Mouse (Mus musculus): ENCODE results near the gene Ryr2.
"Not testable (repeated sequence)": the region's sequence is repeated elsewhere in the genome, so short reads cannot be mapped to it uniquely, and the experiment has no call there.

Ryr2 gene

GRCm38 (mm10) chr13:11934297-11935060 lies 172.3 kb downstream of the Ryr2 start:
- not testable (repeated sequence) for DNase-seq (ENCODE audit: low spot score)

GRCm38 (mm10) chr13:11933334-11933733 lies 173.4 kb downstream of the Ryr2 start:
- no peak for DNase-seq (ENCODE audit: low spot score)

DNA sequence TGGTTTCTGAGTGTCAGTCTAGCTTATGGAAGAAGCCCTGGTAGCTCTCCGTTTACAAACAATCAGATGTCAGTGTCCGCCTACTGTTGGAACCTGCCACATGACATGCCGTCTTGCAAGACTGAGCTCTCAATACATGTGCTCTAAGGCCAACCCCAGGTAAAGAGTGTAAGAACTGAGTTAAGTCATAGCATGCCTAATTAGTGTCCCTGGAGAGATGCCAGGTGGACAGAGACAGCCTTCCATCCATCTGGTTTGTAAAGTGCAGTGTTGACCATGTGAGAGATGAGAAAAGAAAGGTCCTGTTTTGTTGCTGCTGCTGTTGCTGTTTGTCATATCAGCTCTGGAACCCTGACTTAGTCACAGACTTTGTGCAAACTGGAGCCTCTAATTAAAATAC lies 178.0 kb downstream of the Ryr2 start:
- no peak for DNase-seq (ENCODE audit: low spot score)

GRCm38 (mm10) chr13:11927727-11928126 lies 179.0 kb downstream of the Ryr2 start:
- DNase-seq (ENCODE audit: low spot score) = peak; percentile 49

DNA sequence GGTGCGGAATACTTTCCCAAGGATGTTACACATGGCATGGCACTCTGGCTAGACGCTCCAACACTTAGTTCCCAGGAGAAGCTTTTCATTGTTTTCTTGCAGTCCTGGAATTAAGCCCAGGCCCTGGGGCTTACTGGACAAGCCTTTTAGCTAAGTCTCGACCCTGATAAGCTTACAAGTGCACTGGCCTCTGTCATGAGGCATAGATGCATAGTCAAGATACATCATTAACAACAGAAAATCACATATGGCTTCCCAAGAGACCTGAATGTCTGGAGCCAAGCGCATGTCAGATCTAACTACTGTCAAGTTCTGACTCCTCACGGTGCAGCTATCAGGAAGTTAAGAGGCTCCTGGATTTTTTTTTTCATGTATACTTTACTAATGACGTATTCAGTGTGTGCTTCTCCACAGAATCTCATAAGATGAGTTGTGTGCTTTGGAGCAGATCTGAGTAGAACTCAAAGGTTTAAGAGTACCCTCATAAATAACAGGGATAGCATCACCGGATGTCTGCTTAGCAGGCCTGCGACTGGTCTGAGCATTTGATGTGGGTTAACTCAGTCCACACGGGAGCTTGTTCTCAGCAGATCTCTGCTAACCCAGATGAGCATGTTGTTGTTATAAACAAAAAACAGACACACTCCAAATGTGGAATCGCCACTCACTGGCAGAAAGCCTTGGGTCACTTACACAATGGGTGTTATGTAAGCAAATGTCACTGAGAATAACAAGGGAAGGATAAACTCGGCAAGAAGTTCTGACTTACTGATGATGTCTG lies 179.8 kb downstream of the Ryr2 start:
- peak; percentile 91 for DNase-seq (ENCODE audit: low spot score)

GRCm38 (mm10) chr13:11926215-11926614 lies 180.5 kb downstream of the Ryr2 start:
- DNase-seq (ENCODE audit: low spot score) = peak; percentile 75

DNA sequence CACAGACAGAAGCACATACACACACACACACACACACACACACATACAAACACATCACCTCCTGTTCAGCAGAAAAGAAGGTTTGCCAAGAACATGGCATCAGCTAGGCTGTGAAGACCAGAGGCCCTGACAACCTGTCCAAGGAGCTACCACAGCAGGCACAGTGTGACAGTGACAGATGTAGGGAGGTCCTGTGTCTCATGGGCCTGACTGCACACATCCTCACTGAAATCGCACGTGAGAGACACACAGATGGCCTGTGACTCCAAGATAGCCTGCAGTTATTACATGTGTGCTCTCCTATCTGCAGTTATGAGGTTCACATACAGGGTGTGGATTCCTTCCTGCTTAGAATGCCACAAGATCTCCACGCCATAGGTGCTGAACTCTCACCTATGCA lies 182.0 kb downstream of the Ryr2 start:
- DNase-seq (ENCODE audit: low spot score) = peak; percentile 17

GRCm38 (mm10) chr13:11920495-11920894 lies 186.2 kb downstream of the Ryr2 start:
- no peak for DNase-seq (ENCODE audit: low spot score)

GRCm38 (mm10) chr13:11919448-11919847 lies 187.3 kb downstream of the Ryr2 start:
- DNase-seq (ENCODE audit: low spot score) = no peak

DNA sequence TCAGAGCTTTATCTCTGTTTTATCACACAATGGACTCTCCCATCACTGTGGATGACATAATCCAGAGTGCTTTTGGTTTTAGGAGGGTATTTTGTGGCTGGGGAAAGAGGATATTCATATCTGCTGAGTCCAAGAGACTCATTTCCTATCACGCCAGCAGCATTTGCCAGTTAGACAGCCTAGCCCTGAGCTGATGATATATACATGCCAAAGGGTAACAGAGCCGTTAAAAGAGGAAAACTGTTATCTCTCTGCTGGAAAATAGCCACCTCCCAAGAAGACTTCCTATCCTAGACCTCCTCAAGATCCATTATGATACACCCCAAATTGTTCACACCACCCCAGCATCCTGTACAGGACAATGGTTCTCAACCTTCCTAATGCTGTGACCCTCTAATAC lies 191.1 kb downstream of the Ryr2 start:
- DNase-seq (ENCODE audit: low spot score) = no peak

GRCm38 (mm10) chr13:11914682-11915081 lies 192.1 kb downstream of the Ryr2 start:
- DNase-seq (ENCODE audit: low spot score) = no peak

DNA sequence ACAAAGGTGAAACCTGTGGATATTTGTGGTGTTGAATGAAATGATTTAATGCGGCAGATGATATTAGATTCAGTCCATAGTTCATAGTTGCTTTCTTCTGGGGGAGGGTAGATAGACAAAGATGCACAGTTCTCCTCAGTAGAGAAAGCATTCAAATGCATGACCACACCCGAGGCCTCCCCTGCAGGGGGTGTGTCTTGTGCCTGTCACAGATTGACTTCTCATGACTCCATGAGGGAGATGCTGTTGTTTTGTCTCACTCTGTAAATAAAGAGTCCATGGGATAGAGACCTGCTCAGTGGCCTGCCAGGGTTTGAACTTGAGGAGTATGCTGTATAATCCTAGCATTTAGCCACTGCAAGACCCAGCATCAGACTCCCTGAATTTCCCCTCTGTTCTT lies 194.5 kb downstream of the Ryr2 start:
- DNase-seq (ENCODE audit: low spot score) = no peak

DNA sequence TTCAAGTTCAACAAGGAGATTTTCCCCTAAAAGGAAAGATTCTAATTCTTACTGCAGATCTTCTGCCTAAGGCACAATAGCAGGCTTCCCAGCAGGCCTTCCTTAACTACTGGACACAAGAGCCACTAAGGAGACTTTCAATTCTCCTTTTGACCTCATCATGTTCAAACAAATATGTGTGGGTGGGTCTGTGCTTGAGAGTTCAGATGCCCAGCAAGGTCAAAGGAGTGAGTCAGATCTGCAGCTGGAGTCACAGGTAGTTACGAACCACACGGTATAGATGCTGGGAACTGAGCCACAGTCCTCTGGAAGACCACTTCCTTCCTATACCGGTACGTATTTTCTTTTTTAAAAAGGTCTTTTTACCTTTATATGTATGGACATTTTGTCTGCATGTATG lies 198.6 kb downstream of the Ryr2 start:
- no peak for DNase-seq (ENCODE audit: low spot score)

DNA sequence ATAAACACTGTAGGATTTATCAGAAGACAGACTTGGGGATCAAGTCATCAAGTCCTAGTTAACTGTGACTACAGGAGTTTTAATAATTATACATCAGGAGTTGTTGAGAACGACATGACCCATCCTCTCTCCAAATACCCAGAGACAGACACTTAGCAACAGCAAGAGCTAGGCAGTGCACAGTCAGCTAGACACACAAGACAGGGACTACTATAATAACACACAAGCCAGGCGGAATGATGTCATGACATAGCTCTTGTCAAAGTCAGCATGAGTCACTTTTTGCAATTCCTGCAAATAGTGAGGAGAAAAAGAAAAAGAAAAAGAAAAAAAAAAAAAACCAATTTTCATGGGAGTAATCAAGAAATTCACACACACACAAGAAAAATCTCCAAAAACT lies 201.6 kb downstream of the Ryr2 start:
- peak; percentile 37 for DNase-seq (ENCODE audit: low spot score)

DNA sequence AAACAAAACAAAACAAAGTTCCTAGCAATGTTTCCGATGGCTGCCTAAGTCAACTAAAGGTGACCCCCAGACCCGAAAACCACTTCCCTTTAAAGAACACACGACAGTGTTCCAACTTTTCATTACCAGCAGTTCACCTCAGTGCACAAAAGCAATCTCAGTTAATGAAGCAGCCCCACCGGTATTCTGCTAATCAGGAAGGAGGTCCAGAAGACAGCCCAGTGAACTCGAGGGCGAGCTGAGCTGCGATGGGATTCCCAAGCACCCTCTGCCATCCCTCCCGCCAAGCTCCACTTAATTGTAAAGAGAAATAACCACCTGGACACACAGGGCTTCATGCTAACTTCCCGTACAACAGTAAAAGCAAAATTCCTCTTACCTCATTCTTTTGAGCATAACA lies 203.5 kb downstream of the Ryr2 start:
- DNase-seq (ENCODE audit: low spot score) = no peak

GRCm38 (mm10) chr13:11902856-11903255 lies 203.9 kb downstream of the Ryr2 start:
- DNase-seq (ENCODE audit: low spot score) = no peak

DNA sequence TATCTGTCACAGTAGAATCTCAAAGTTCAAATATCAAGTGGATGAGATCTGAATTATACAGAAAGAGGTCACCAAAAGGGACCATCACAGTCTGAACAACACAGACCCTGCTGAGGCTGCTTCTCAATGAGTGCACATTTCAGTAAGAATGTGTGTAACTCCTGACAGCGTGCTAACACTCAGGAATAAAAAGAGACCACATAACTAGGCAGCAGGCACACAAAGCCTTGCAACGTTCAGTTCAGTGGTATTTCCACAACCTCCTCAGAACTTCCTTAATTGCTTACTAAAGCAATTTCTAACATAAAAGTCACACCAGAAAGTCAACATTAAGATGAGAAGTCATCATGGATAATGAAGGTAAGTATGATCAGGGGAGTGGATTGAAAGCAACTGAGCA lies 206.1 kb downstream of the Ryr2 start:
- DNase-seq (ENCODE audit: low spot score) = no peak

- peak; percentile 22 for DNase-seq (ENCODE audit: low spot score)
Measured at GRCm38 (mm10) chr13:11895631-11896030, 211.1 kb downstream of the Ryr2 start.

DNA sequence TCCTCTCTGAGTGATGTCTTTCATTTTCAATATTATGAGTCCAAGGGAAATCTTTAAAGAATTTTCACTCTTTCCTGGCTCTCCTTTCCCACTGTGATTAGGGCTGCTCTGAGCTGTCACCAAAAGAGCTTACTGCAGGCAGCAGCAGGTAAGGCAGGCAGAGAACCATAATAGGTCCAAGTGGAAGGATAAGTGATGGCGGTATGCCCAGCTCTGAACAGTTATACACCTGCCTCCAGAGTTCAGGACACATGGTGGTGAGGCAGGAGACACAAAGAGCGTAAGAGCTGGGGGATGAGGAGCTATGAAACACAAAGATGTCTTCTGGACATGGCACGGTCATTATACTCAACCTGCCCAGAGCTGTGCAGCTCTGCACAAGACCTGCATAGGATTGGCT lies 215.0 kb downstream of the Ryr2 start:
- no peak for DNase-seq (ENCODE audit: low spot score)

DNA sequence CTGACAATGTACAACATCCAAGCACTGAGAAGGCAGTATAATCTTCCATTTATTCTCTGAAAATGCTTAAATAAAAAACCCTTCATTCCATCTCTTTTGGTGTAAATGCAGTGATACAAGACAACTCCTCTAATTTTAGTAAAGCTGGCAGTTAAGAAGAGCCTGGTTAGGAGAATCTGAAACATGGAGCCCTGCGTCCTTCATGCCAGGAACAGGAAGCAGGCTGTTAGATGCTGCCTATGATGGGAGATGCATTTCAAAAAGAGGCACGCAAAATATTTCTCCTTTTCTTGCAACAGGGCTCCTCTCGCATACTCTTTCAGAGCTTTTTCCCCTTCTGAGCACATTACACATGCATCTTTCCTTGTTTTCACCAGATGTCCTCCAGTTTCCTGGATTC lies 215.6 kb downstream of the Ryr2 start:
- no peak for DNase-seq (ENCODE audit: low spot score)

GRCm38 (mm10) chr13:11884175-11884574 lies 222.6 kb downstream of the Ryr2 start:
- DNase-seq (ENCODE audit: low spot score) = no peak

DNA sequence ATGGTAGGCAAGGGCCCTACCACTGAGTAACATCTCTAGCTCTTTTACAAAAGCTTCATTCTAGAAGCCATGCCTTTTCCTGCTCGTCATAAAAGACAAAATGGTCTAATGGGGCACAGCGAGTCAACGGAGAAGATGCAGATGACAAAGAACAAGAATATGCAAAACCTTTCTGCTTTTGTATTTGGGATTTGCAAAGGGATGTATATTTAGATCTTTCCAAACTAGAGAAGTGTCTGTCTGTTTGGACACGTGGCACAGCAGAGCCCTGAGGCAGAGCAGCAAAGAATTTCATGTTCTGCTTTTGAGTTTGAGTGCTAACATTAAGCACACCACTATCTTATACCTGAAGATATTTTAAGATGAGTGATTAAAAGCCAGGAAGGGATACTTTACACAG lies 224.4 kb downstream of the Ryr2 start:
- DNase-seq (ENCODE audit: low spot score) = no peak

GRCm38 (mm10) chr13:11880503-11881227 lies 226.1 kb downstream of the Ryr2 start:
- no peak for DNase-seq (ENCODE audit: low spot score)

Data from MN1 (cell line).